Mouse (Mus musculus) kidney, embryonic 14.5 days (tissue): ENCODE results near the gene Notch4. TPM values are rescaled to one million over a fixed set of nuclear protein-coding genes. Genes with fewer than 3 reads are reported as not detected.

Source experiments
- ATAC-seq: fragments of 200-750 bp; cut with Nextera tagmentation; 2 replicates; pipeline ENCODE4 v1.8.0; 2017; ENCODE audit warnings: moderate number of reproducible peaks, mild to moderate bottlenecking, moderate TSS enrichment, moderate library complexity; ENCODE audit not compliant: low FRiP score, low TSS enrichment
- H3K27ac ChIP-seq: fragments of 300-500 bp; sonication (generic); 2 replicates; pipeline ENCODE4 v1.5.1; 2014; ENCODE audit warnings: low read depth, mild to moderate bottlenecking, low read length, moderate library complexity, mixed read lengths
- H3K27me3 ChIP-seq: fragments of 300-500 bp; sonication (generic); 2 replicates; pipeline ENCODE4 v1.6.1; 2014; ENCODE audit warnings: mild to moderate bottlenecking, low read length; ENCODE audit not compliant: control insufficient read depth, insufficient read depth
- H3K36me3 ChIP-seq: fragments of 300-500 bp; sonication (generic); 2 replicates; pipeline ENCODE4 v1.6.1; 2014; ENCODE audit warnings: low read length, mixed read lengths; ENCODE audit not compliant: control insufficient read depth, insufficient read depth
- H3K4me1 ChIP-seq: fragments of 300-500 bp; sonication (generic); 2 replicates; pipeline ENCODE4 v1.6.1; 2014; ENCODE audit warnings: low read length, mixed read lengths; ENCODE audit not compliant: control insufficient read depth, insufficient read depth
- H3K4me2 ChIP-seq: fragments of 300-500 bp; sonication (generic); replicated peaks from 2 replicates; pipeline ENCODE4 v1.6.1; 2014; ENCODE audit warnings: low read depth, mild to moderate bottlenecking, low read length
- H3K4me3 ChIP-seq: fragments of 300-500 bp; sonication (generic); 2 replicates; pipeline ENCODE4 v1.5.1; 2014; ENCODE audit warnings: mild to moderate bottlenecking, low read length
- H3K9ac ChIP-seq: fragments of 300-500 bp; sonication (generic); 2 replicates; pipeline ENCODE4 v1.6.1; 2014; ENCODE audit warnings: low read depth, mild to moderate bottlenecking, low read length, moderate library complexity
- H3K9me3 ChIP-seq: fragments of 300-500 bp; sonication (generic); 2 replicates; pipeline ENCODE4 v1.6.1; 2016; ENCODE audit warnings: low read length; ENCODE audit not compliant: control insufficient read depth
- WGBS: fragments of 180-500 bp; shearing (Covaris S2); extraction: QIAGEN DNeasy Blood & Tissue Kit; methylation state at CpG from one replicate; pipeline ENCODE4 v1.1.7; 2014; 5-methylcytosine and 5-hydroxymethylcytosine counted together
- polyA plus RNA-seq: library from polyadenylated mRNA; unstranded; fragments of >200 nt; fragmentation: Nextera tagmentation; extraction: Ambion mirVana; gene quantifications from 2 replicates; pipeline ENCODE4 v1.2.1, GENCODE M21; 2014

Gene Notch4
- polyA plus RNA-seq, 1 experiment from 2014 or later, result 11.2 TPM

- no peaks in the 10 kb centered on the region for H3K36me3 ChIP-seq
- H3K4me3 ChIP-seq, result no peak overlapping the region
- H3K4me1 ChIP-seq, result peaks cover 8% of the 10 kb centered on the region
- no peak overlapping the region for H3K9ac ChIP-seq
- no peak overlapping the region for H3K4me2 ChIP-seq
- 49% methylated on average over 8 of the region's 8 CpGs for WGBS
- ATAC-seq, result no peak
- no peaks in the 10 kb centered on the region for H3K27me3 ChIP-seq
- no peaks in the 10 kb centered on the region for H3K9me3 ChIP-seq
- H3K27ac ChIP-seq, result peak overlapping the region; percentile 30; the same call in 1 of the 2 replicates
These were observed 2.9 kb upstream of the Notch4 start for GRCm38 (mm10) chr17:34561200-34561599.

- H3K27ac ChIP-seq, result no peak overlapping the region
These were observed 1.5 kb upstream of the Notch4 start for GRCm38 (mm10) chr17:34562595-34562994.

GRCm38 (mm10) chr17:34563354-34563753 lies 714 bp upstream of the Notch4 start:
- H3K27me3 ChIP-seq, result no peaks in the 10 kb centered on the region
- no peaks in the 10 kb centered on the region for H3K9me3 ChIP-seq
- H3K27ac ChIP-seq, result no peak overlapping the region
- no peak overlapping the region for H3K4me3 ChIP-seq
- H3K4me1 ChIP-seq, result peaks cover 8% of the 10 kb centered on the region
- WGBS, result 58% methylated on average over 11 of the region's 11 CpGs
- no peaks in the 10 kb centered on the region for H3K36me3 ChIP-seq
- ATAC-seq, result no peak
- H3K9ac ChIP-seq, result no peak overlapping the region
- no peak overlapping the region for H3K4me2 ChIP-seq

More at GRCm38 (mm10) chr17:34562595-34562994, 1.5 kb upstream of the Notch4 start:
- Histone ChIP-seq H3K9ac (no peak overlapping the region), H3K9me3 (no peaks in the 10 kb centered on the region), H3K27me3 (no peaks in the 10 kb centered on the region), H3K36me3 (no peaks in the 10 kb centered on the region), H3K4me2 (no peak overlapping the region), H3K4me3 (no peak overlapping the region), H3K4me1 (peaks cover 8% of the 10 kb centered on the region)
- 67% methylated on average over 3 of the region's 3 CpGs for WGBS
- no peak for ATAC-seq

GRCm38 (mm10) chr17:34564796-34565195 lies 728 bp downstream of the Notch4 start:
- ATAC-seq, result peak; percentile 34; the same call in 1 of the 2 replicates

GRCm38 (mm10) chr17:34567311-34567710 lies 3.2 kb downstream of the Notch4 start:
- H3K9ac ChIP-seq, result no peak overlapping the region
- H3K4me1 ChIP-seq, result peaks cover 8% of the 10 kb centered on the region

More at GRCm38 (mm10) chr17:34564796-34565195, 728 bp downstream of the Notch4 start:
- H3K9ac ChIP-seq, result peak overlapping the region; percentile 42
- H3K9me3 ChIP-seq, result no peaks in the 10 kb centered on the region
- no peaks in the 10 kb centered on the region for H3K36me3 ChIP-seq
- no peaks in the 10 kb centered on the region for H3K27me3 ChIP-seq
- H3K4me3 ChIP-seq, result peak overlapping the region; percentile 18; the same call in 1 of the 2 replicates
- H3K27ac ChIP-seq, result peak overlapping the region; percentile 72
- WGBS, result 29% methylated on average over 3 of the region's 3 CpGs
- peaks cover 8% of the 10 kb centered on the region for H3K4me1 ChIP-seq
- peak overlapping the region; percentile 32; the same call in 1 of the 2 replicates for H3K4me2 ChIP-seq

GRCm38 (mm10) chr17:34568421-34568820 lies 4.4 kb downstream of the Notch4 start:
- Histone ChIP-seq H3K9ac (no peak overlapping the region), H3K4me2 (no peak overlapping the region), H3K27ac (no peak overlapping the region), H3K4me1 (peaks cover 8% of the 10 kb centered on the region), H3K4me3 (no peak overlapping the region), H3K9me3 (no peaks in the 10 kb centered on the region), H3K36me3 (no peaks in the 10 kb centered on the region), H3K27me3 (no peaks in the 10 kb centered on the region)
- 80% methylated on average over 13 of the region's 13 CpGs for WGBS
- no peak for ATAC-seq

More at GRCm38 (mm10) chr17:34567311-34567710, 3.2 kb downstream of the Notch4 start:
- no peak overlapping the region for H3K27ac ChIP-seq
- no peak for ATAC-seq
- no peaks in the 10 kb centered on the region for H3K9me3 ChIP-seq
- no peaks in the 10 kb centered on the region for H3K36me3 ChIP-seq
- H3K4me2 ChIP-seq, result no peak overlapping the region
- H3K27me3 ChIP-seq, result no peaks in the 10 kb centered on the region
- no peak overlapping the region for H3K4me3 ChIP-seq
- WGBS, result 60% methylated on average over 9 of the region's 9 CpGs

- Histone ChIP-seq H3K9me3 (no peaks in the 10 kb centered on the region), H3K4me3 (no peak overlapping the region), H3K9ac (no peak overlapping the region), H3K4me2 (no peak overlapping the region), H3K27ac (no peak overlapping the region), H3K4me1 (no peaks in the 10 kb centered on the region; the same call in 1 of the 2 replicates), H3K36me3 (no peaks in the 10 kb centered on the region), H3K27me3 (no peaks in the 10 kb centered on the region)
- 76% methylated on average over 4 of the region's 4 CpGs for WGBS
- no peak for ATAC-seq
These were observed 5.9 kb downstream of the Notch4 start for GRCm38 (mm10) chr17:34569919-34570318.

GRCm38 (mm10) chr17:34571875-34572274 lies 7.8 kb downstream of the Notch4 start:
- no peak for ATAC-seq
- H3K9me3 ChIP-seq, result no peaks in the 10 kb centered on the region
- 22% methylated on average over 5 of the region's 5 CpGs for WGBS
- no peaks in the 10 kb centered on the region for H3K4me1 ChIP-seq
- H3K4me2 ChIP-seq, result no peak overlapping the region
- no peaks in the 10 kb centered on the region for H3K36me3 ChIP-seq
- no peak overlapping the region for H3K9ac ChIP-seq
- no peak overlapping the region for H3K27ac ChIP-seq
- no peaks in the 10 kb centered on the region for H3K27me3 ChIP-seq
- no peak overlapping the region for H3K4me3 ChIP-seq

- H3K27ac ChIP-seq, result no peak overlapping the region
- H3K4me1 ChIP-seq, result no peaks in the 10 kb centered on the region
- H3K36me3 ChIP-seq, result no peaks in the 10 kb centered on the region
- H3K4me3 ChIP-seq, result no peak overlapping the region
- WGBS, result 18% methylated on average over 15 of the region's 15 CpGs
- H3K9ac ChIP-seq, result no peak overlapping the region
- no peaks in the 10 kb centered on the region for H3K9me3 ChIP-seq
- no peaks in the 10 kb centered on the region for H3K27me3 ChIP-seq
- ATAC-seq, result no peak
- no peak overlapping the region for H3K4me2 ChIP-seq
These were observed 8.3 kb downstream of the Notch4 start for GRCm38 (mm10) chr17:34572361-34572760.
